Mouse (Mus musculus) bone marrow, adult 2 months (tissue): Measurements from ENCODE around the gene Ifitm6.

Source experiments
- CTCF ChIP-seq: fragments of 200-500 bp; IDR thresholded peaks from 2 replicates; pipeline ENCODE4 v1.5.1; 2011; ENCODE audit warnings: low read length, control low read depth; ENCODE audit not compliant: control insufficient read depth, insufficient read depth
- POLR2A ChIP-seq: fragments of 200-500 bp; IDR thresholded peaks from 2 replicates; pipeline ENCODE4 v1.6.1; 2011; ENCODE audit warnings: low read depth, mild to moderate bottlenecking, control low read depth, low read length, borderline replicate concordance; ENCODE audit not compliant: control insufficient read depth

DNA sequence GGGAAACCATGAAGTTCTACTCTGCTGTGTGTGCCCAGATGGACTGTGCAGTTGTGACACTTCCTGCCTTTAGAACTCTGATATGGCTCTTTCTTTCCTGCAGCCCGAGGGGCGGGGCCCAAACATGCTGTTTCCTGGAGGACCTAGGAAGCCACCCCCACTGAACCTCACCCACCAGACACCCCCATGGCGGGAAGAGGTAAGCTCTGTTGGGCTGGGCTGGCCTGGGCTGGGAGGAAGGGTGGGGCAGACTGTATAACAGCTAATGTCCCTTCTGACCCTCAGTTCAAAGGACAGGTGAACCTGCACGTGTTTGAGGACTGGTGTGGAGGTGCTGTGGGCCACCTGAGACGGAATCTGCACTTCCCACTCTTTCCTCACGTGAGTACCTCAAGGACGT, 46.5 kb upstream of the Ifitm6 start:
- TF ChIP-seq POLR2A (no peak), CTCF (no peak)
